Mouse (Mus musculus) lung, adult 2 months (tissue): ENCODE measurements around the gene Grm7.

Source experiments
- CTCF ChIP-seq: fragments of 200-500 bp; IDR thresholded peaks from 2 replicates; pipeline ENCODE4 v1.5.1; 2011; ENCODE audit warnings: mild to moderate bottlenecking, low read length, control low read depth; ENCODE audit not compliant: insufficient read depth
- POLR2A ChIP-seq: fragments of 200-500 bp; IDR thresholded peaks from 2 replicates; pipeline ENCODE4 v1.6.1; 2011; ENCODE audit warnings: low read depth, mild to moderate bottlenecking, control low read depth, low read length, borderline replicate concordance; ENCODE audit errors: extremely low read depth

DNA sequence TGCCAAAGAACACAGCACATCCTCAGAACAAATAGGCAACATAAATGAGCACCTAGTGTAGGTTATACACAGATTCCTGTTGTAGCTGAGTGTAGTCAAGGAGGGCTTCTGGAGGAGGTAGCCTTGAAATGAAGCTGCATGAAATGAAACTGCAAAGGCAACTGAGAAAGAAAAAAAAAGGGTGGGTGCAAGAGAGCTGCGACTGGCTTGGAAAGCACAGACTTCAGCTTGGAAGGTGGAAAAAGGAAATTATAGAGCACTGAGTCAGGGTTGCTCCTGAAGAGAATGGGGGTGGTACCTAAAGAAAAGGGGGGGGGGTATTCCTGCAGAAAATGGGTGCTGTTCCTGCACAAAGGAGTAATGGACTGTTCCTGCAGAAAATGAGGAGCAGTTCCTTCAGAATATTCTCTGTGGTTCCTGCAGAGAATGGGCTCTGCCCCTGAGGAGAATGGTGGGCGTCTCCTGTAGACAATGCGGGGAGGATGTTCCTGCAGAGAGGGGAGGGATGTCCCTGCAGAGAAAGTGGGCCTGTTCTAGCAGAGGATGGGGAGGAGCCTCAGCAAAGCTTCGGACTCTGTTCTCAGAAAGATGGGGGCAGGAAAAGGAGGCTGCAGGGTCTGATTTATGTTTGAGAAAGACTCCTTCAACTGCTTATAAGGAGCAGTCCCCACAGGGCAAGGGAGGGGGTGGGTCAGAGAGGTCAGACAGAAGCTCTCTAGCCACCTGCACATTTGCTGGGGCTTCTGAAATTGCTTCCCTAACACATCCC lies 726.4 kb downstream of the Grm7 start:
- TF ChIP-seq CTCF, result no peak
- no peak for TF ChIP-seq POLR2A
